Mouse (Mus musculus): ENCODE measurements around the gene Slc20a1.

DNA sequence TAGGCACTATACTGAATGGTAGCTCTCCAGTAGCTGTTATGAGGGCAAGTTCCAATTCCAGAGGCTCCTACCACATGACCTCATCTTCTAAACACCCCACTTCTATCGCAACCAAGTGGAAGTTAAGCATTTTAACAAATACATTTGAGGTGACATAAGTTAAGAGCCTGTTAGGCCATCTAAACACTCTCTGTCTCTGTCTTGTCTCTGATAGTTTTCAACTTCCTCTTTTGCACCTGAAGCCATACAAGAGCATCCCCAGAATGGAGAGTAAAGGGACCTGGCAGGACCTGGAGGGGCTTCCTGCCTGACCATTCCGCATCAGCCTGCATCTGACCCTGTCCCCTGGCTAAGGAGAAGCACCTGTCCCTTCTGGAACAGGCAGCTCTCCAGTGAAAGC lies 36.2 kb downstream of the Slc20a1 start:
- no peak for TF ChIP-seq CTCF (conservative IDR thresholded peaks at IDR 0.05; ENCODE audit: low read length)
- no peak for TF ChIP-seq POU5F1 (IDR thresholded peaks at IDR 0.05; ENCODE audit: borderline replicate concordance, low read length)
- TF ChIP-seq NANOG (IDR thresholded peaks at IDR 0.05; ENCODE audit: borderline replicate concordance, low read length) = no peak

All from E14TG2a.4 (cell line).